Mouse (Mus musculus) cerebellum, adult 2 months (tissue): ENCODE data around the gene Mpped1.

Experiments used
- CTCF ChIP-seq: fragments of 200-500 bp; IDR thresholded peaks from 2 replicates; pipeline ENCODE4 v1.5.1; 2011; ENCODE audit warnings: low read depth, mild to moderate bottlenecking, control low read depth, low read length, moderate library complexity, borderline replicate concordance; ENCODE audit not compliant: insufficient read depth
- POLR2A ChIP-seq: fragments of 200-500 bp; IDR thresholded peaks from 2 replicates; pipeline ENCODE4 v1.6.1; 2011; ENCODE audit warnings: low read length, control low read depth, borderline replicate concordance; ENCODE audit not compliant: insufficient read depth

DNA sequence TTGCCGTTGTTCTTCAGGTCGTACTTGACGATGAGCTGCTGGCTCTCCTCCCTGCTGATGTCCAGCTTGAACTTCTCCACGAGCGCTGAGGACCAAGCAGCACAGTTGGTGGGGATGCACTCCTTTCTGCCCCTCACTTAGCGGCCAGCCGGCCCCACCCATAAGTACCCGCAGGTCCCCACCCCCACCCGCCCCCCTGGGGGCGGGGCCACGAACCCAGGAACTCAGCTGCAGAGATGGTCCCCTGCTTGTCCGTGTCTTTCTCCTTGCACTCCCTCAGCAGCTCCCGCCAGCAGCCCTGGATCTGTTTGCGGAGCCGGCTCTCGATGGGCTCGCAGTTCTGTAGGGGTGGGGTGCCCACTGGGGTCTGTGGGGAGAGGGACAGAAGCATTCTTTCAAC lies 91.7 kb downstream of the Mpped1 start:
- TF ChIP-seq POLR2A = no peak
- no peak for TF ChIP-seq CTCF
